Mouse (Mus musculus): Measurements from ENCODE around the gene 5330417C22Rik. TPM values are rescaled to one million over a fixed set of nuclear protein-coding genes. Genes with fewer than 3 reads are reported as not detected.

Gene 5330417C22Rik
- total and polyA plus RNA-seq, 3 experiments = 0.08 to 0.31 TPM; not detected in 1

- Histone ChIP-seq H3K27ac (ENCODE audit: control insufficient read depth, low read depth, low read length) (no peak overlapping the region), H3K4me1 (ENCODE audit: control insufficient read depth in 1 of 2, insufficient read depth in 2 of 2, low read length in 2 of 2) (no peaks in the 10 kb centered on the region; a peak in 1 of 4 replicates), H3K36me3 (ENCODE audit: control insufficient read depth in 1 of 2, insufficient read depth in 2 of 2, low read length in 2 of 2) (peaks cover 0 to 1% of the 10 kb centered on the region in 2 experiments; a peak in 1 of 4 replicates), H3K79me2 (ENCODE audit: control insufficient read depth, insufficient read depth, low read length, poor library complexity) (no peaks in the 10 kb centered on the region), H3K27me3 (ENCODE audit: control insufficient read depth in 1 of 2, insufficient read depth in 2 of 2, low read length in 2 of 2) (peaks cover 6 to 11% of the 10 kb centered on the region in 2 experiments), H3K4me3 (ENCODE audit: control insufficient read depth in 1 of 2, insufficient read depth in 1 of 2, low read depth in 2 of 2, low read length in 2 of 2) (no peak overlapping the region), H3K9ac (ENCODE audit: control insufficient read depth, low read depth, low read length, poor library complexity, severe bottlenecking) (no peak overlapping the region), H3K9me3 (replicated peaks; ENCODE audit: insufficient read depth, low read length) (no peaks in the 10 kb centered on the region)
- TF ChIP-seq NRF1 (IDR thresholded peaks at IDR 0.05; ENCODE audit: insufficient read depth, low read depth, low read length, poor library complexity, severe bottlenecking) (no peak), UBTF (IDR thresholded peaks at IDR 0.05; ENCODE audit: borderline replicate concordance, insufficient read depth, low read depth, low read length) (no peak), USF1 (IDR thresholded peaks at IDR 0.05; ENCODE audit: low read depth, low read length) (no peak), MAZ (IDR thresholded peaks at IDR 0.05; ENCODE audit: low read depth, low read length) (no peak), HCFC1 (IDR thresholded peaks at IDR 0.05; ENCODE audit: low read depth, low read length) (no peak), RAD21 (IDR thresholded peaks at IDR 0.05; ENCODE audit: low read depth, low read length) (no peak), EP300 (IDR thresholded peaks at IDR 0.05; ENCODE audit: low read depth in 1 of 2, low read length in 2 of 2) (no peak), ZC3H11A (IDR thresholded peaks at IDR 0.05; ENCODE audit: low read depth, low read length) (no peak), KAT2A (conservative IDR thresholded peaks at IDR 0.05; ENCODE audit: low read depth, low read length) (no peak), GABPA (IDR thresholded peaks at IDR 0.05; ENCODE audit: low read depth, low read length) (no peak), MYC (IDR thresholded peaks at IDR 0.05; ENCODE audit: low read depth, low read length) (no peak), CTCF (IDR thresholded peaks at IDR 0.05 in 2 of 3, conservative IDR thresholded peaks at IDR 0.05 in 1 of 3; ENCODE audit: control insufficient read depth in 1 of 3, insufficient read depth in 1 of 3, low read depth in 2 of 3, low read length in 3 of 3, poor library complexity in 1 of 3, severe bottlenecking in 1 of 3) (no peak), POLR2A (IDR thresholded peaks at IDR 0.05; ENCODE audit: control insufficient read depth in 1 of 2, insufficient read depth in 1 of 2, low read depth in 1 of 2, low read length in 2 of 2, poor library complexity in 1 of 2) (no peak), GATA1 (IDR thresholded peaks at IDR 0.05; ENCODE audit: low read depth, low read length) (no peak), MEF2A (IDR thresholded peaks at IDR 0.05; ENCODE audit: extremely low read depth, insufficient replicate concordance, low read depth, low read length, poor library complexity, severe bottlenecking) (no peak)
- no peak for DNase-seq (ENCODE audit: low read depth, low spot score)
These were observed 60.8 kb downstream of the 5330417C22Rik start for GRCm38 (mm10) chr3:108475496-108475895.

- H3K27me3 ChIP-seq (ENCODE audit: control insufficient read depth in 1 of 2, insufficient read depth in 2 of 2, low read length in 2 of 2) = peaks cover 6 to 8% of the 10 kb centered on the region in 2 experiments
- no peak overlapping the region for H3K27ac ChIP-seq (ENCODE audit: control insufficient read depth, low read depth, low read length)
- DNase-seq (ENCODE audit: low read depth, low spot score) = no peak
- H3K79me2 ChIP-seq (ENCODE audit: control insufficient read depth, insufficient read depth, low read length, poor library complexity) = no peaks in the 10 kb centered on the region
- no peaks in the 10 kb centered on the region for H3K9me3 ChIP-seq (replicated peaks; ENCODE audit: insufficient read depth, low read length)
- H3K9ac ChIP-seq (ENCODE audit: control insufficient read depth, low read depth, low read length, poor library complexity, severe bottlenecking) = no peak overlapping the region
- H3K4me1 ChIP-seq (ENCODE audit: control insufficient read depth in 1 of 2, insufficient read depth in 2 of 2, low read length in 2 of 2) = no peaks in the 10 kb centered on the region; a peak in 1 of 4 replicates
- no peak overlapping the region for H3K4me3 ChIP-seq (ENCODE audit: control insufficient read depth in 1 of 2, insufficient read depth in 1 of 2, low read depth in 2 of 2, low read length in 2 of 2)
- TF ChIP-seq TBP (IDR thresholded peaks at IDR 0.05; ENCODE audit: low read depth, low read length) (no peak), MXI1 (IDR thresholded peaks at IDR 0.05; ENCODE audit: low read depth, low read length) (no peak), EP300 (IDR thresholded peaks at IDR 0.05; ENCODE audit: low read depth in 1 of 2, low read length in 2 of 2) (no peak), MAZ (IDR thresholded peaks at IDR 0.05; ENCODE audit: low read depth, low read length) (no peak), RCOR1 (IDR thresholded peaks at IDR 0.05; ENCODE audit: low read depth, low read length) (no peak), NRF1 (IDR thresholded peaks at IDR 0.05; ENCODE audit: insufficient read depth, low read depth, low read length, poor library complexity, severe bottlenecking) (no peak), BHLHE40 (IDR thresholded peaks at IDR 0.05; ENCODE audit: borderline replicate concordance, low read depth, low read length) (no peak), SMC3 (IDR thresholded peaks at IDR 0.05; ENCODE audit: low read depth, low read length) (no peak), ZNF384 (IDR thresholded peaks at IDR 0.05; ENCODE audit: low read depth, low read length) (no peak), ETS1 (IDR thresholded peaks at IDR 0.05; ENCODE audit: low read depth, low read length) (no peak), CHD1 (IDR thresholded peaks at IDR 0.05; ENCODE audit: low read depth, low read length) (no peak), UBTF (IDR thresholded peaks at IDR 0.05; ENCODE audit: borderline replicate concordance, insufficient read depth, low read depth, low read length) (no peak), KAT2A (conservative IDR thresholded peaks at IDR 0.05; ENCODE audit: low read depth, low read length) (no peak), E2F4 (IDR thresholded peaks at IDR 0.05; ENCODE audit: borderline replicate concordance, low read depth, low read length) (no peak), POLR2AphosphoS2 (IDR thresholded peaks at IDR 0.05; ENCODE audit: low read length) (no peak), TCF12 (IDR thresholded peaks at IDR 0.05; ENCODE audit: low read depth, low read length) (no peak)
- peaks cover 0 to 4% of the 10 kb centered on the region in 2 experiments; a peak in 1 of 4 replicates for H3K36me3 ChIP-seq (ENCODE audit: control insufficient read depth in 1 of 2, insufficient read depth in 2 of 2, low read length in 2 of 2)
These were observed 61.4 kb downstream of the 5330417C22Rik start for GRCm38 (mm10) chr3:108474969-108475368.

All from MEL (cell line).